Mouse (Mus musculus): Measurements from ENCODE around the gene Bbs7. TPM values are rescaled to one million over a fixed set of nuclear protein-coding genes. Genes with fewer than 3 reads are reported as not detected.
A peak's percentile ranks its signal among the peaks of the same experiment; 100 is the strongest.

Bbs7 gene
- total and polyA plus RNA-seq, 2 experiments: 0.65 to 6.1 TPM

DNA sequence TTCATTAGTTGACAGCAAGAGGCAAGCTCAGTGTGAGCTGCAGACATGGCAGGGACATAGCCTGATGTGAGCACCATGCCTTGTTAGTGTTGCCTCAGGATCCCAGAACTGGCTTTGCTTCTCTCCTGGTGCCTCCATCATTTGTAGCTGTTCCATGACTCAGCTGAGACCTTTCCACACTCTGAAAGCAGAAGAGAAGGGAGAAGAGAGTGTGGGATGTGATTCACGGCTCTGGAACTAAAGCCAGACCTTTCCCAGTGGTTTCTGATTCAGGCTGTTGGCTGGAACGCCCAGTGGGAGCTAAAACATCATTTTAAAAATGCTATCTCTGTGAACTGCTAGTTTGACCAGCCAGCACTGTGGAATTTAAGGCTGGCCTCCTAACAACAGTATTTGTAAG is 72.5 kb downstream of the Bbs7 start:
- Histone ChIP-seq H3K36me3 (ENCODE audit: control insufficient read depth, insufficient read depth, low read length) (no peaks in the 10 kb centered on the region), H3K79me2 (ENCODE audit: control insufficient read depth, insufficient read depth, low read length) (no peaks in the 10 kb centered on the region), H3K9ac (ENCODE audit: low read depth, low read length) (no peak overlapping the region), H3K27me3 (ENCODE audit: control insufficient read depth, insufficient read depth, low read length) (no peaks in the 10 kb centered on the region), H3K27ac (replicated peaks; ENCODE audit: insufficient read depth, low read depth, low read length) (no peak overlapping the region), H3K4me1 (ENCODE audit: control insufficient read depth, insufficient read depth, low read length) (no peaks in the 10 kb centered on the region), H3K4me3 (ENCODE audit: insufficient read depth, low read depth, low read length) (no peak overlapping the region)
- WGBS: 55% methylated on average over 2 of the region's 2 CpGs
- TF ChIP-seq POLR2A (IDR thresholded peaks at IDR 0.05; ENCODE audit: extremely low read depth, insufficient read depth, low read length): no peak
- TF ChIP-seq CTCF (IDR thresholded peaks at IDR 0.05; ENCODE audit: low read depth, low read length): no peak
- DNase-seq (ENCODE audit: extremely low read depth, low read depth, low spot score): no peak

DNA sequence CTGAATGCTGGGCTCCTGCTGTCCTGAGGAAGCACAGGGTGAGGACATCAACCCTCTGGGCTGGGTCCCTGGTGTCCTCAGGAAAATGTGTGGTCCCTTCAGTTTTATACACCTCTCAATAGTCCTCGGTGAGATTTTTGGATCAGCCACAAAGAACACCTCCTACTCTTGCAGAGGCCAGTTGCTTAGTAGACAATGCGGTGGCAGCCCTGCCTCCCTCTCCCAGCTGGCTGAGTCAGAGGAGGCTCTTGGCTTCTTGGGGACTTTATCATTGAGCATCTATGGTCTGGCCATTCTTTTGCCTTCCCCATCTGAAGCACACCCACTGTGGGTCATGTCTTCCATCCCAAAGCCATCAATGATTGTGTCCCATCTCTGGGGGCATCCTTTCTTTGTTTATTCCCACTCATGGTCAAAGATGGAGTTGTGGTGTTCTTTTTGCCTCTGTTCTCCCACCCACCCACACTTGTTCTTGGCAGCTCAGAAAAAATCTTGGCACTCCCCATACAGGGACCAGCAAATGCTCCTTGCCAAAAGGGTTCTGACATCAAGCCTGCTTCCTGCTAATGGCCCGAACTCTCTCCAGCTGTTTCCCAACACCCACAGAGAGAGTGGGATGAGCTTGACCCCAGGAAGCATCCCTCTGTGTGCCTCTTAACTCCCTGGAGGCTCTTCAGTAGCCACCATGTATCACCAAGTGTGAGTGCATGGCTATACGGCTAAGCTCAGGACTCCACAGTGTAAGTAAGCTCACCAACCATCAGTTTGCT is 75.4 kb downstream of the Bbs7 start:
- H3K27ac ChIP-seq (replicated peaks; ENCODE audit: insufficient read depth, low read depth, low read length): no peak overlapping the region
- no peak for DNase-seq (ENCODE audit: extremely low read depth, low read depth, low spot score)
- H3K79me2 ChIP-seq (ENCODE audit: control insufficient read depth, insufficient read depth, low read length): no peaks in the 10 kb centered on the region
- H3K4me3 ChIP-seq (ENCODE audit: insufficient read depth, low read depth, low read length): no peak overlapping the region
- H3K4me1 ChIP-seq (ENCODE audit: control insufficient read depth, insufficient read depth, low read length): no peaks in the 10 kb centered on the region; the same call in 1 of the 2 replicates
- no peak for TF ChIP-seq CTCF (IDR thresholded peaks at IDR 0.05; ENCODE audit: low read depth, low read length)
- H3K9ac ChIP-seq (ENCODE audit: low read depth, low read length): no peak overlapping the region
- 79% methylated on average over 4 of the region's 4 CpGs for WGBS
- no peaks in the 10 kb centered on the region for H3K27me3 ChIP-seq (ENCODE audit: control insufficient read depth, insufficient read depth, low read length)
- no peaks in the 10 kb centered on the region for H3K36me3 ChIP-seq (ENCODE audit: control insufficient read depth, insufficient read depth, low read length)

DNA sequence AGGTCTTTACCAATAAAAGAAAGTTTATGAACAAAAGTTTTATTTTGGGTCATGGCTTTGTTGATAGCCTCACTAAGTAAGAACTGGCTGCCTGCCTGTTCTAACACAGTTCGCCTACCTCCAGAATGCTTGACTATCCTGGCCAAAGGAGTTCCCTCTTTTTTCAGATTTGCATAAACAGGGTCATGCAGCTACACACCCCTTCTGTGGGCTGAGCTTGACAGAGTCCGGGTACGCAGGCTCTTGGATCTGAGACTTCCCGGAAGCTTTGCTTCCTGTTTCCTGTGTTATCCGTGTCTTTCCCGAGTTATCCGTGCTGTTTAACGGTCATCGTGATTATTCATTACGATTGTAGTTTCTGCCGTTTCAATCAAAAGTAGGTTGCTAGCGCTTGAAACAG is 77.2 kb downstream of the Bbs7 start:
- H3K79me2 ChIP-seq (ENCODE audit: control insufficient read depth, insufficient read depth, low read length): no peaks in the 10 kb centered on the region
- no peak for DNase-seq (ENCODE audit: extremely low read depth, low read depth, low spot score)
- no peak overlapping the region for H3K27ac ChIP-seq (replicated peaks; ENCODE audit: insufficient read depth, low read depth, low read length)
- H3K27me3 ChIP-seq (ENCODE audit: control insufficient read depth, insufficient read depth, low read length): no peaks in the 10 kb centered on the region
- no peak overlapping the region for H3K9ac ChIP-seq (ENCODE audit: low read depth, low read length)
- H3K36me3 ChIP-seq (ENCODE audit: control insufficient read depth, insufficient read depth, low read length): no peaks in the 10 kb centered on the region
- H3K4me1 ChIP-seq (ENCODE audit: control insufficient read depth, insufficient read depth, low read length): peaks cover 4% of the 10 kb centered on the region; the same call in 1 of the 2 replicates
- TF ChIP-seq POLR2A (IDR thresholded peaks at IDR 0.05; ENCODE audit: extremely low read depth, insufficient read depth, low read length) (no peak), CTCF (IDR thresholded peaks at IDR 0.05; ENCODE audit: low read depth, low read length) (no peak)
- no peak overlapping the region for H3K4me3 ChIP-seq (ENCODE audit: insufficient read depth, low read depth, low read length)
- 86% methylated on average over 12 of the region's 12 CpGs for WGBS

DNA sequence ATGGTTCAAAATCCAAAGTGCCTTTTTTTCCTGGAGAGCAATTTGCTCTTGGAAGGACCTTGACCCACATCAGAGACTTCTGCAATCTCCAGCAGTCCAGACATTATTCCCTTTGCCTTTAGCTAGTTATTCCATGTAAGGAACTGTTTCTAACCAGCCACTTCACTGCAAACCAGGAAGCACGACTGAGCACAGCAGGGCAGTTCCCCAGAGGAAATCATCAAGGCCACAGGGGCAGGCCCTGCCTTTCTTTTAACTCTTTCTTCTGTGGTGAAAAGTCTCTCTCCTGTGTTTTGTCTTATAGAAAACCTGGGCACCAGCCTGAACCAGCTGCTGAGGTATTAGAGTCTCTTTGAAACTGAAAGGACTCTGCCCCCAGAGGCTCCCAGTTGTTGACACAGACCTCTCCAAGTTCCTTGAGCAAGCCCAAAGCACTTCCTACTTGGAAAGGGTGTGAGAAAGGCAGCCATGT is 80.0 kb downstream of the Bbs7 start:
- Histone ChIP-seq H3K4me3 (ENCODE audit: insufficient read depth, low read depth, low read length) (no peak overlapping the region), H3K27me3 (ENCODE audit: control insufficient read depth, insufficient read depth, low read length) (no peaks in the 10 kb centered on the region), H3K36me3 (ENCODE audit: control insufficient read depth, insufficient read depth, low read length) (no peaks in the 10 kb centered on the region), H3K79me2 (ENCODE audit: control insufficient read depth, insufficient read depth, low read length) (no peaks in the 10 kb centered on the region), H3K9ac (ENCODE audit: low read depth, low read length) (no peak overlapping the region), H3K27ac (replicated peaks; ENCODE audit: insufficient read depth, low read depth, low read length) (no peak overlapping the region), H3K4me1 (ENCODE audit: control insufficient read depth, insufficient read depth, low read length) (peaks cover 4% of the 10 kb centered on the region; the same call in 1 of the 2 replicates)
- TF ChIP-seq POLR2A (IDR thresholded peaks at IDR 0.05; ENCODE audit: extremely low read depth, insufficient read depth, low read length) (no peak), CTCF (IDR thresholded peaks at IDR 0.05; ENCODE audit: low read depth, low read length) (no peak)
- DNase-seq (ENCODE audit: extremely low read depth, low read depth, low spot score): peak; percentile 60
- 0% methylated on average over 1 of the region's 1 CpGs for WGBS

DNA sequence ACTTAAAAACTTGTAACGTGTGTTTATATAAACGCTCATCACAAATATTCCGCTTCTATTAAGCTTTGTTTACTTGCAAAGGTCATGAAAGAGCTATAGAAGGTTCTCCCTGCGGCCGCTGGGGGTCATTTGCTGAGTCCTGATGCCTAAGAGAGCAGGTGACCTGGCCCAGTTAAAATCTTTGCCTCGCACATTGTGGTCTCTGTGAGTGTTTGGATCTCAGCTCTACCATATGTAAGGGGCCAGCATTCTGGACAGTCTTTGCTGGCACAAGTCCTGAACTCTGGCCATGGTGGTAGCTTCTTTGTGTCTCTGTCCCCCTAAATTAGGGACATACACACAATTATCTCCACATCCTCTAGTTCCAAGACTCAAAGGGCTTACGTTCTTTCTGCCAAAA is 80.5 kb downstream of the Bbs7 start:
- Histone ChIP-seq H3K36me3 (ENCODE audit: control insufficient read depth, insufficient read depth, low read length) (no peaks in the 10 kb centered on the region), H3K4me1 (ENCODE audit: control insufficient read depth, insufficient read depth, low read length) (peaks cover 4% of the 10 kb centered on the region; the same call in 1 of the 2 replicates), H3K27me3 (ENCODE audit: control insufficient read depth, insufficient read depth, low read length) (no peaks in the 10 kb centered on the region), H3K4me3 (ENCODE audit: insufficient read depth, low read depth, low read length) (no peak overlapping the region), H3K9ac (ENCODE audit: low read depth, low read length) (no peak overlapping the region), H3K27ac (replicated peaks; ENCODE audit: insufficient read depth, low read depth, low read length) (no peak overlapping the region), H3K79me2 (ENCODE audit: control insufficient read depth, insufficient read depth, low read length) (no peaks in the 10 kb centered on the region)
- TF ChIP-seq POLR2A (IDR thresholded peaks at IDR 0.05; ENCODE audit: extremely low read depth, insufficient read depth, low read length): no peak
- peak; percentile 16 for DNase-seq (ENCODE audit: extremely low read depth, low read depth, low spot score)
- WGBS: 10% methylated on average over 7 of the region's 7 CpGs

DNA sequence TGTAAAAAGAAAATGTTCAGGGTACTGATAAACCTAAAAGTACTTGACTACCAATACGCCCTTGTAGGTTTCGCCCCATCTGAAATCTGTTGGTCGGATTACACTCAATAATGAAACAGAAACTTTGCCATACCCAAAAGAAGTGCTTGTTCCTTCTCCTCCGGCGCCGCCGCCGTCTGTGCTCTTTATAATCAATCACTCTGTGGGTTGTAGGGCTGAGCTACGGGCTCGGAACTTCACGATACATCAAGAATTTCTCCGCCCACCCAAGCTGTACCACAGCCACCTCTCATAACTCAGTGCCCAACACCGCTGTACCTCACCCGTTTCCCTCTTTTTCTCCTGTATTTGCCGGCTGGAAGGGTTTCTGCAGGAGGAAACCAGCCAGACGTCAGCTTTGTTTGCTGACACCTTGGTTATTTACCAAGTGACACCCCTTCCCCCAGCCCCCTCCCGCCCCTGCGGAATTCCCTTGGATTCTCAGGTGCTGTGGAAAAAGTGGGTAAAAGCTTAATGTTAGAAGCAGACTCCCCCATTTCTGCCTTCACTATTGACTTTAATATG is 81.2 kb downstream of the Bbs7 start:
- H3K27ac ChIP-seq (replicated peaks; ENCODE audit: insufficient read depth, low read depth, low read length): peak overlapping the region; percentile 40; the same call in 1 of the 2 replicates
- peak overlapping the region; percentile 71 for H3K4me3 ChIP-seq (ENCODE audit: insufficient read depth, low read depth, low read length)
- H3K79me2 ChIP-seq (ENCODE audit: control insufficient read depth, insufficient read depth, low read length): no peaks in the 10 kb centered on the region
- peak; percentile 7 for DNase-seq (ENCODE audit: extremely low read depth, low read depth, low spot score)
- H3K36me3 ChIP-seq (ENCODE audit: control insufficient read depth, insufficient read depth, low read length): no peaks in the 10 kb centered on the region
- TF ChIP-seq POLR2A (IDR thresholded peaks at IDR 0.05; ENCODE audit: extremely low read depth, insufficient read depth, low read length) (no peak), CTCF (IDR thresholded peaks at IDR 0.05; ENCODE audit: low read depth, low read length) (no peak)
- peaks cover 4% of the 10 kb centered on the region; the same call in 1 of the 2 replicates for H3K4me1 ChIP-seq (ENCODE audit: control insufficient read depth, insufficient read depth, low read length)
- H3K27me3 ChIP-seq (ENCODE audit: control insufficient read depth, insufficient read depth, low read length): no peaks in the 10 kb centered on the region
- H3K9ac ChIP-seq (ENCODE audit: low read depth, low read length): peak overlapping the region; percentile 80
- 2% methylated on average over 18 of the region's 18 CpGs for WGBS
